Mouse (Mus musculus) CH12.LX (cell line): Measurements from ENCODE around the gene Fam89a. TPM values are rescaled to one million over a fixed set of nuclear protein-coding genes. Genes with fewer than 3 reads are reported as not detected.
A peak's percentile ranks its signal among the peaks of the same experiment; 100 is the strongest.

Experiments
- DNase-seq: peaks from one replicate; pipeline ENCODE4 v3.0.0-alpha.2; 2013; ENCODE audit errors: extremely low read depth
- H3K27ac ChIP-seq: 2 replicates; pipeline ENCODE4 v1.5.1; 2012; ENCODE audit warnings: low read depth, mild to moderate bottlenecking, control low read depth, moderate library complexity; ENCODE audit not compliant: insufficient read depth
- H3K27me3 ChIP-seq: replicated peaks from 2 replicates; pipeline ENCODE3; 2012; ENCODE audit warnings: inconsistent platforms
- H3K36me3 ChIP-seq, 2 experiments: replicated peaks in 1 of 2; 2 replicates each; pipeline versions ENCODE3 to v1.6.1; 2012; ENCODE audit warnings: inconsistent platforms in 1 of 2, low read length in 1 of 2, mild to moderate bottlenecking in 1 of 2, mixed read lengths in 1 of 2, moderate library complexity in 1 of 2; ENCODE audit not compliant: control insufficient read depth in 1 of 2, insufficient read depth in 1 of 2
- H3K4me1 ChIP-seq, 2 experiments: 2 replicates each; pipeline ENCODE4 v1.6.1; 2012; ENCODE audit warnings: inconsistent platforms in 1 of 2, moderate library complexity in 1 of 2; ENCODE audit not compliant: insufficient read depth in 2 of 2, control insufficient read depth in 1 of 2
- H3K4me2 ChIP-seq: 2 replicates; pipeline ENCODE4 v1.6.1; 2012; ENCODE audit warnings: low read depth, mild to moderate bottlenecking, control low read depth; ENCODE audit not compliant: poor library complexity, insufficient read depth, severe bottlenecking
- H3K4me3 ChIP-seq, 3 experiments: fragments of 150-350 bp in 1 of 3; sonication (generic) in 1 of 3; replicated peaks in 1 of 3; 2 replicates each; pipeline versions ENCODE3 to v1.5.1; 2011 to 2012; ENCODE audit warnings: low read depth in 2 of 3, low read length in 2 of 3, mild to moderate bottlenecking in 2 of 3, moderate library complexity in 2 of 3, control low read depth in 1 of 3, improper control_type of control experiment in 1 of 3, inconsistent platforms in 1 of 3, mixed read lengths in 1 of 3; ENCODE audit not compliant: poor library complexity in 1 of 3
- H3K79me2 ChIP-seq: replicated peaks from 2 replicates; pipeline ENCODE4 v1.6.1; 2012; ENCODE audit warnings: mild to moderate bottlenecking, moderate library complexity; ENCODE audit not compliant: control insufficient read depth, poor library complexity, insufficient read depth, severe bottlenecking; ENCODE audit errors: extremely low read depth
- H3K9ac ChIP-seq: 2 replicates; pipeline ENCODE4 v1.6.1; 2012; ENCODE audit warnings: low read depth, mild to moderate bottlenecking, control low read depth, moderate library complexity; ENCODE audit not compliant: insufficient read depth
- H3K9me3 ChIP-seq: replicated peaks from 2 replicates; pipeline ENCODE3; 2012; ENCODE audit warnings: low read length, inconsistent platforms, mixed read lengths
- BHLHE40 ChIP-seq: IDR thresholded peaks from 2 replicates; pipeline ENCODE4 v1.6.1; 2011; ENCODE audit warnings: mild to moderate bottlenecking, low read depth, low read length, improper control_type of control experiment
- CTCF ChIP-seq, 2 experiments: IDR thresholded peaks in 1 of 2; conservative IDR thresholded peaks in 1 of 2; 2 replicates each; pipeline ENCODE4 v1.5.1; 2011 to 2012; ENCODE audit warnings: low read depth in 2 of 2, low read length in 2 of 2, improper control_type of control experiment in 1 of 2, inconsistent platforms in 1 of 2, mild to moderate bottlenecking in 1 of 2, moderate library complexity in 1 of 2
- ETS1 ChIP-seq: conservative IDR thresholded peaks from 2 replicates; pipeline ENCODE4 v1.6.1; 2012; ENCODE audit warnings: low read depth, mild to moderate bottlenecking, inconsistent platforms, low read length, improper control_type of control experiment, moderate library complexity
- JUN ChIP-seq: IDR thresholded peaks from 2 replicates; pipeline ENCODE4 v1.6.1; 2011; ENCODE audit warnings: low read depth, mild to moderate bottlenecking, low read length, improper control_type of control experiment, moderate library complexity; ENCODE audit not compliant: insufficient read depth
- JUND ChIP-seq: conservative IDR thresholded peaks from 2 replicates; pipeline ENCODE4 v1.6.1; 2011; ENCODE audit warnings: low read depth, low read length, improper control_type of control experiment
- KAT2A ChIP-seq: IDR thresholded peaks from 2 replicates; pipeline ENCODE4 v1.6.1; 2012; ENCODE audit warnings: low read length, improper control_type of control experiment, inconsistent platforms; ENCODE audit not compliant: insufficient replicate concordance
- MAFK ChIP-seq: IDR thresholded peaks from 2 replicates; pipeline ENCODE4 v1.6.1; 2011; ENCODE audit warnings: low read length, improper control_type of control experiment; ENCODE audit not compliant: insufficient replicate concordance
- MXI1 ChIP-seq: IDR thresholded peaks from 2 replicates; pipeline ENCODE4 v1.6.1; 2011; ENCODE audit warnings: mild to moderate bottlenecking, low read depth, low read length, improper control_type of control experiment
- MYC ChIP-seq: IDR thresholded peaks from 2 replicates; pipeline ENCODE4 v1.6.1; 2011; ENCODE audit warnings: low read depth, mild to moderate bottlenecking, improper control_type of control experiment, low read length
- NELFE ChIP-seq: IDR thresholded peaks from 2 replicates; pipeline ENCODE4 v1.6.1; 2011; ENCODE audit warnings: low read depth, low read length, improper control_type of control experiment
- NRF1 ChIP-seq: IDR thresholded peaks from 2 replicates; pipeline ENCODE4 v1.6.1; 2014; ENCODE audit warnings: low read depth, mild to moderate bottlenecking, inconsistent platforms, low read length, improper control_type of control experiment, moderate library complexity
- PAX5 ChIP-seq: IDR thresholded peaks from 2 replicates; pipeline ENCODE4 v1.6.1; 2012; ENCODE audit warnings: low read length, inconsistent platforms, mixed read lengths
- POLR2A ChIP-seq: IDR thresholded peaks from 2 replicates; pipeline ENCODE4 v1.6.1; 2011; ENCODE audit warnings: low read depth, mild to moderate bottlenecking, improper control_type of control experiment, low read length
- POLR2AphosphoS2 ChIP-seq: IDR thresholded peaks from 2 replicates; pipeline ENCODE4 v1.6.1; 2011; ENCODE audit warnings: low read depth, low read length, improper control_type of control experiment
- RAD21 ChIP-seq: IDR thresholded peaks from 2 replicates; pipeline ENCODE4 v1.6.1; 2011; ENCODE audit warnings: low read depth, mild to moderate bottlenecking, low read length, improper control_type of control experiment, moderate library complexity
- SMC3 ChIP-seq: IDR thresholded peaks from 2 replicates; pipeline ENCODE4 v1.6.1; 2011; ENCODE audit warnings: low read depth, low read length, improper control_type of control experiment
- TBP ChIP-seq: conservative IDR thresholded peaks from 2 replicates; pipeline ENCODE4 v1.6.1; 2011; ENCODE audit warnings: low read depth, low read length, improper control_type of control experiment
- UBTF ChIP-seq: IDR thresholded peaks from 2 replicates; pipeline ENCODE4 v1.6.1; 2012; ENCODE audit warnings: low read depth, mild to moderate bottlenecking, inconsistent platforms, low read length, improper control_type of control experiment, moderate library complexity
- USF1 ChIP-seq: IDR thresholded peaks from 2 replicates; pipeline ENCODE4 v1.6.1; 2014; ENCODE audit warnings: low read depth, mild to moderate bottlenecking, inconsistent platforms, low read length, improper control_type of control experiment
- ZC3H11A ChIP-seq: IDR thresholded peaks from 2 replicates; pipeline ENCODE4 v1.6.1; 2012; ENCODE audit warnings: low read depth, mild to moderate bottlenecking, inconsistent platforms, low read length, improper control_type of control experiment
- dilution Hi-C: fragments of 300-500 bp; cut with MboI; formaldehyde crosslinking; loops from 2 replicates; pipeline ENCODE4 v1.14.3; 2020; ENCODE audit warnings: low sequenced_read_pairs; ENCODE audit not compliant: extremely low pct_unique_long_range_greater_than_20kb, extremely low pct_ligation_motif_present
- in situ Hi-C: fragments of 300-500 bp; cut with MboI; formaldehyde crosslinking; loops from 3 replicates; pipeline ENCODE4 v1.14.3; 2019; ENCODE audit warnings: low sequenced_read_pairs, low pct_ligation_motif_present, low pct_unique_long_range_greater_than_20kb, mixed read lengths
- polyA plus RNA-seq: library from polyadenylated mRNA; unstranded; fragments of >175 nt; gene quantifications from 2 replicates; pipeline ENCODE4 v1.2.1, GENCODE M21; 2012; ENCODE audit warnings: low read depth; ENCODE audit not compliant: insufficient read length
- total RNA-seq, 2 experiments: library from RNA; depleted of rRNA; stranded (reverse); fragments of 300-350 nt in 1 of 2; fragments of >200 nt in 1 of 2; gene quantifications; 2 replicates each; pipeline ENCODE4 v1.2.3; 2012 to 2014

Fam89a gene
- total and polyA plus RNA-seq, 3 experiments: 2.5 to 4.8 (median 3.7) TPM

GRCm38 (mm10) chr8:124751191-124751590, 441 bp downstream of the Fam89a start:
- in situ Hi-C loops: no loop called here
- H3K27me3 ChIP-seq: peaks cover 9% of the 10 kb centered on the region
- H3K4me1 ChIP-seq: peaks cover 18 to 60% of the 10 kb centered on the region in 2 experiments
- dilution Hi-C loops: no loop called here
- peaks cover 4% of the 10 kb centered on the region for H3K9me3 ChIP-seq
- no peaks in the 10 kb centered on the region for H3K79me2 ChIP-seq
- peak overlapping the region; percentile 50 for H3K9ac ChIP-seq
- no peak for DNase-seq
- peak; percentile 30; the same call in 1 of the 2 replicates for TF ChIP-seq UBTF
- no peak for TF ChIP-seq MAFK
- TF ChIP-seq NRF1: peak; percentile 51; the same call in 1 of the 2 replicates
- no peak for TF ChIP-seq SMC3
- no peak for TF ChIP-seq TBP
- peak overlapping the region; percentile 35 for H3K4me2 ChIP-seq
- peak overlapping the region; percentile 60 to 77 (median 68) for H3K4me3 ChIP-seq
- H3K36me3 ChIP-seq: peaks cover 0 to 9% of the 10 kb centered on the region in 2 experiments
- H3K27ac ChIP-seq: no peak overlapping the region

GRCm38 (mm10) chr8:124746661-124747060, 5.0 kb downstream of the Fam89a start:
- dilution Hi-C loops: no loop called here
- TF ChIP-seq MXI1 (no peak), POLR2AphosphoS2 (no peak), KAT2A (no peak), POLR2A (no peak), USF1 (no peak), UBTF (no peak), MAFK (no peak), TBP (no peak), SMC3 (no peak), NELFE (no peak), JUND (no peak), JUN (no peak)
- in situ Hi-C loops: no loop called here

GRCm38 (mm10) chr8:124739268-124739667, 12.4 kb downstream of the Fam89a start:
- Histone ChIP-seq H3K79me2 (no peaks in the 10 kb centered on the region), H3K27ac (no peak overlapping the region), H3K27me3 (no peaks in the 10 kb centered on the region), H3K4me1 (peaks cover 10 to 20% of the 10 kb centered on the region in 2 experiments), H3K4me3 (no peak overlapping the region), H3K9me3 (no peaks in the 10 kb centered on the region)
- dilution Hi-C loops: no loop called here
- peak; percentile 55 for DNase-seq
- TF ChIP-seq ZC3H11A (peak; percentile 60; the same call in 1 of the 2 replicates), MYC (0 out of 2 replicates have a peak, but pooled peaks have one; percentile 12), CTCF (conservative IDR thresholded peaks at IDR 0.05 in 1 of 2, IDR thresholded peaks at IDR 0.05 in 1 of 2; ENCODE audit: low read depth in 2 of 2, low read length in 2 of 2) (peak; percentile 78 to 91), JUND (no peak), RAD21 (peak; percentile 86), BHLHE40 (no peak), ETS1 (no peak), PAX5 (no peak), SMC3 (peak; percentile 85)
- TF ChIP-seq, all 38 proteins: peak for 5
- H3K4me2 ChIP-seq: no peak overlapping the region
- in situ Hi-C loops: no loop called here
- no peak overlapping the region for H3K9ac ChIP-seq
- H3K36me3 ChIP-seq: peaks cover 32 to 85% of the 10 kb centered on the region in 2 experiments

More at GRCm38 (mm10) chr8:124746661-124747060, 5.0 kb downstream of the Fam89a start:
- H3K36me3 ChIP-seq: peaks cover 0 to 33% of the 10 kb centered on the region in 2 experiments
- peaks cover 5% of the 10 kb centered on the region for H3K27me3 ChIP-seq
- no peak overlapping the region for H3K4me3 ChIP-seq
- no peak overlapping the region for H3K27ac ChIP-seq
- H3K9ac ChIP-seq: no peak overlapping the region
- H3K79me2 ChIP-seq: no peaks in the 10 kb centered on the region
- H3K4me1 ChIP-seq: peaks cover 12 to 49% of the 10 kb centered on the region in 2 experiments
- H3K9me3 ChIP-seq: peaks cover 4% of the 10 kb centered on the region
- no peak overlapping the region for H3K4me2 ChIP-seq
- DNase-seq: no peak
